Mouse (Mus musculus) c-Kit-positive CD71-positive TER-119-negative erythroid progenitor cells, embryonic 14.5 days (primary cell): ENCODE results near the gene Tas2r143.

Experiments
- DNase-seq: peaks from one replicate; pipeline ENCODE4 v3.0.0-alpha.2; 2013; ENCODE audit warnings: low read depth

Gene Tas2r143

GRCm38 (mm10) chr6:42397041-42397657, 2.9 kb upstream of the Tas2r143 start:
- DNase-seq: no peak

GRCm38 (mm10) chr6:42398285-42398684, 1.8 kb upstream of the Tas2r143 start:
- no peak for DNase-seq

GRCm38 (mm10) chr6:42398998-42399397, 1.0 kb upstream of the Tas2r143 start:
- DNase-seq: no peak

GRCm38 (mm10) chr6:42405134-42405533, 5.1 kb downstream of the Tas2r143 start, which contains the start of gene Tas2r135:
TSS of gene Tas2r135 (plus strand) at chr6:42405434.
- DNase-seq: no peak

- DNase-seq: no peak
These were observed 19.4 kb downstream of the Tas2r143 start for GRCm38 (mm10) chr6:42419443-42419842.

GRCm38 (mm10) chr6:42421439-42421838, 21.4 kb downstream of the Tas2r143 start:
- no peak for DNase-seq

- no peak for DNase-seq
These were observed 24.4 kb downstream of the Tas2r143 start for GRCm38 (mm10) chr6:42424472-42424871.

- no peak for DNase-seq
These were observed 26.3 kb downstream of the Tas2r143 start for GRCm38 (mm10) chr6:42426337-42426736.

GRCm38 (mm10) chr6:42433554-42433953, 33.5 kb downstream of the Tas2r143 start:
- DNase-seq: no peak

GRCm38 (mm10) chr6:42434446-42434845, 34.4 kb downstream of the Tas2r143 start, which contains the start of gene Tas2r126:
TSS of gene Tas2r126 (plus strand) at chr6:42434535.
- no peak for DNase-seq

- DNase-seq: no peak
These were observed 35.5 kb downstream of the Tas2r143 start for GRCm38 (mm10) chr6:42435490-42435889.

GRCm38 (mm10) chr6:42441395-42441794, 41.4 kb downstream of the Tas2r143 start:
- no peak for DNase-seq

- no peak for DNase-seq
These were observed 44.5 kb downstream of the Tas2r143 start for GRCm38 (mm10) chr6:42444491-42444890.

- no peak for DNase-seq
These were observed 47.3 kb downstream of the Tas2r143 start for GRCm38 (mm10) chr6:42447381-42447780.
